Mouse (Mus musculus) ES-E14 (cell line): Measurements from ENCODE around the gene Rabl6. TPM values are rescaled to one million over a fixed set of nuclear protein-coding genes. Genes with fewer than 3 reads are reported as not detected.

Experiments used
- DNase-seq: peaks from one replicate; pipeline ENCODE4 v3.0.0-alpha.2; 2013; ENCODE audit warnings: low read depth, low spot score
- H3K27ac ChIP-seq: 2 replicates; pipeline ENCODE4 v1.5.1; 2012; ENCODE audit warnings: low read depth, mild to moderate bottlenecking, low read length, moderate library complexity, mixed read lengths; ENCODE audit not compliant: poor library complexity, insufficient read depth, severe bottlenecking
- H3K36me3 ChIP-seq: 2 replicates; pipeline ENCODE4 v1.6.1; 2012; ENCODE audit warnings: mild to moderate bottlenecking, low read length, moderate library complexity, mixed read lengths; ENCODE audit not compliant: control insufficient read depth, poor library complexity, insufficient read depth, severe bottlenecking
- H3K4me1 ChIP-seq, 2 experiments: fragments of 150-350 bp in 1 of 2; sonication (generic) in 1 of 2; 2 replicates each; pipeline ENCODE4 v1.6.1; 2012; ENCODE audit warnings: low read length in 2 of 2, mild to moderate bottlenecking in 1 of 2, mixed read lengths in 1 of 2; ENCODE audit not compliant: control insufficient read depth in 2 of 2, insufficient read depth in 2 of 2, poor library complexity in 1 of 2
- H3K4me3 ChIP-seq, 2 experiments: fragments of 150-350 bp in 1 of 2; sonication (generic) in 1 of 2; 2 replicates each; pipeline ENCODE4 v1.5.1; 2012; ENCODE audit warnings: low read length in 2 of 2, low read depth in 1 of 2, mild to moderate bottlenecking in 1 of 2, mixed read lengths in 1 of 2; ENCODE audit not compliant: insufficient read depth in 1 of 2, poor library complexity in 1 of 2, severe bottlenecking in 1 of 2
- H3K9ac ChIP-seq: 2 replicates; pipeline ENCODE4 v1.6.1; 2012; ENCODE audit warnings: low read depth, mild to moderate bottlenecking, low read length, mixed read lengths; ENCODE audit not compliant: poor library complexity, insufficient read depth, severe bottlenecking
- H3K9me3 ChIP-seq: fragments of 150-350 bp; sonication (generic); 2 replicates; pipeline ENCODE4 v1.6.1; 2012; ENCODE audit warnings: low read depth, mild to moderate bottlenecking, low read length; ENCODE audit not compliant: control insufficient read depth, insufficient read depth
- CHD2 ChIP-seq: IDR thresholded peaks from 2 replicates; pipeline ENCODE4 v1.6.1; 2014; ENCODE audit warnings: mild to moderate bottlenecking, low read depth, low read length, inconsistent platforms
- HCFC1 ChIP-seq: IDR thresholded peaks from 2 replicates; pipeline ENCODE4 v1.6.1; 2012; ENCODE audit warnings: low read length, inconsistent platforms, borderline replicate concordance; ENCODE audit not compliant: insufficient read depth
- MAFK ChIP-seq: IDR thresholded peaks from 2 replicates; pipeline ENCODE4 v1.6.1; 2014; ENCODE audit warnings: mild to moderate bottlenecking, low read depth, low read length, inconsistent platforms; ENCODE audit not compliant: insufficient read depth
- ZC3H11A ChIP-seq: IDR thresholded peaks from 2 replicates; pipeline ENCODE4 v1.6.1; 2012; ENCODE audit warnings: low read depth, mild to moderate bottlenecking, inconsistent platforms, low read length, borderline replicate concordance
- ZNF384 ChIP-seq: IDR thresholded peaks from 2 replicates; pipeline ENCODE4 v1.6.1; 2012; ENCODE audit warnings: low read depth, low read length, inconsistent platforms
- in situ Hi-C, 2 experiments: fragments of 600-800 bp; cut with MboI; formaldehyde crosslinking; loops; one replicate each; pipeline ENCODE4 v1.15.1; 2025; ENCODE audit warnings: low sequenced_read_pairs in 2 of 2, inconsistent platforms in 1 of 2; ENCODE audit not compliant: unreplicated experiment in 2 of 2
- total RNA-seq: library from RNA; depleted of rRNA; stranded (reverse); fragments of 300-350 nt; gene quantifications from 2 replicates; pipeline ENCODE4 v1.2.3, GENCODE M21; 2012

Gene Rabl6
- total RNA-seq, 1 experiment, result 45.8 TPM

DNA sequence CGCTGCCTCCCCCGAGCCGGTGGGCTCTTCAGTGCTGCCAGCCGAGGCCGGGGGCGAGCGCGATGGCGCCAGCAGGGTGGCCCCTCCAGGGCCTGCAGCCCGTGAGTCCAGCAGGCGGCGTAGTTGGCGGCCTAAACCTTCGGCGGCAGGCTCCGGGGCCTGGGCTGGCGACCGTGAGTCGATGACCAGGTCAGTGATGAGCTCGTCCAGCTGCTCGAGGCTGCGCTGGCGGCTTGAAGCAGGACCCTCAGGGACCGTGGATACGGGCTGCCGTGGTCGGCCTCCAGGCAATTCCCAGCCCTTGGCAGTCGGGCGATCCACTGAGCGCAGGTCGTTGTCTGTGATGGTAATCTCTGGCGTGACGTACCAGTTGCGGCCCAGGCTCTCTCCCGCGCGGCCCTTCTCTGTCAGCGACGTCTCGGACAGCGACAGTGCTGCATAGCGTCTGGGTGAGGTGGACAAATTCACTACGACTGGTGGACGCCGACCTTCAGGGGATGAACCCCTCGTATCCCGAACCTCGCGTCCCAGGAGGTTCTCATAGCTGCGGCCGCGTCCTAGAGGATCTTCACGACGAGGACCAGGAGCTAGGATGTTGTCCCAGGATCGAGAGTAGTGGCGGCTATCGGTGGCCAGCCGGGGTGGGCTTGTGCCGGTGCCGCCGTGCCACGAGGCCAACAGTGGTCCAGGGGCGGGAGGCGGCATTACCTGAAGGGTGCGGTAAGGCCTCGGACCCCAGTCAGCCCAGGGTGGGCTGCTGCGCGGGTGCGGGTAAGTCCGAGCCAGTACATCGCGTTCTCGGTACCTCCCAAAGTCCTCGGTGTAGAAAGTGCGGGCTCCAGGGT lies 30.1 kb downstream of the Rabl6 start:
- no peak for TF ChIP-seq HCFC1
- no peak for TF ChIP-seq CHD2
- no peak for TF ChIP-seq ZNF384
- TF ChIP-seq ZC3H11A, result no peak
- no peak for TF ChIP-seq MAFK
- H3K9me3 ChIP-seq, result no peaks in the 10 kb centered on the region
- in situ Hi-C loops, result no loop called here
- DNase-seq, result no peak
- H3K4me3 ChIP-seq, result peak overlapping the region; percentile 22 to 34; a peak in 2 of 4 replicates
- peak overlapping the region; percentile 13; the same call in 1 of the 2 replicates for H3K9ac ChIP-seq
- H3K36me3 ChIP-seq, result peaks cover 3% of the 10 kb centered on the region; the same call in 1 of the 2 replicates
- H3K4me1 ChIP-seq, result peaks cover 0 to 36% of the 10 kb centered on the region in 2 experiments; a peak in 2 of 4 replicates
- H3K27ac ChIP-seq, result no peak overlapping the region

DNA sequence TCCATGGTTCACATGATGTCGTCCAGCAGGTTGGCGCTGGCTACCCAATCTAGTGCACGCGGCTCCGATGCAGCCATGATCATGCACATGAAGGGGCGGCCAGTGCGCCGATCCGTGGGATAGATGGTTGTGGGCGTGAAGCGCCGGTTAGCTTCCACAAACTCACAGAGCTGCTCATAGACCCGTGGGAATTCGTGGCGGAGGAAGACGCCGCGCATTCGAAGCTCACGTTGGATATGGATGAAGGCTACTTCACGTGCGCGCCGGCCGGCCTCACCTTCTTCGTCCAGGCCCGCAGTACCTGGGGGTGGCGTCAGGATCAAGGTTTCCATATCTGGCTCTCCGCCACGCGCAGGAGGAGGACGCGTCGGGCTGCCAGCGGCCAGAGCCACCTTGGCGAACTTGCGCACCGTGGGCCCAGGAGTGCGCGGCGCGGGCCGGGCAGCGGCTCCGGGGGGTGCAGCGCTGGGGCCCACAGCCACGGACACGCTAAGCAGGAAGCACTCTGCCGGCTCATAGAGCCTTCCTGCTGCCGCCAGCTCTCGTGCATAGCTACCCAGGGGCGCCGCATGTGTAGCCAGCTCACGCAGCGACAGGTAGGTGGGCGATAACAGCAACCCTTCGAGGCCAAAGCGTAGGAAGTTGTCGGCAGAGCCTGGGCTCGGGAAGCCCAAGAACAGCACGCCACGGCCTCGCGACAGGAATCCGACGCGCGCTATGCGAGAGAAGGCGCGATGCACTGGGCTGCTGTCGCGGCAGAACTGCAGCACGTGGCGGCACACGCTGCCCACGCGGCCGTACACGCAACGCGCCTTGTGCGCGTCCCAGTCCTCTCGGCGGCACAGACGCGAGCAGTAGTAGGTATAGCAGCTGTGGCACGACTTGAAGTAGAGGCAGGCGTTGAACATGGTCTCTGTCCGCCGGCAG lies 31.1 kb downstream of the Rabl6 start:
- TF ChIP-seq CHD2, result no peak
- no peak for TF ChIP-seq MAFK
- no peak for TF ChIP-seq HCFC1
- no peak for TF ChIP-seq ZNF384
- no peak for TF ChIP-seq ZC3H11A
- H3K27ac ChIP-seq, result no peak overlapping the region
- no peak for DNase-seq
- peak overlapping the region; percentile 22 to 34; a peak in 3 of 4 replicates for H3K4me3 ChIP-seq
- H3K36me3 ChIP-seq, result no peaks in the 10 kb centered on the region
- no peaks in the 10 kb centered on the region for H3K9me3 ChIP-seq
- peak overlapping the region; percentile 13 for H3K9ac ChIP-seq
- H3K4me1 ChIP-seq, result peaks cover 0 to 34% of the 10 kb centered on the region in 2 experiments; a peak in 2 of 4 replicates
- in situ Hi-C loops, result no loop called here

DNA sequence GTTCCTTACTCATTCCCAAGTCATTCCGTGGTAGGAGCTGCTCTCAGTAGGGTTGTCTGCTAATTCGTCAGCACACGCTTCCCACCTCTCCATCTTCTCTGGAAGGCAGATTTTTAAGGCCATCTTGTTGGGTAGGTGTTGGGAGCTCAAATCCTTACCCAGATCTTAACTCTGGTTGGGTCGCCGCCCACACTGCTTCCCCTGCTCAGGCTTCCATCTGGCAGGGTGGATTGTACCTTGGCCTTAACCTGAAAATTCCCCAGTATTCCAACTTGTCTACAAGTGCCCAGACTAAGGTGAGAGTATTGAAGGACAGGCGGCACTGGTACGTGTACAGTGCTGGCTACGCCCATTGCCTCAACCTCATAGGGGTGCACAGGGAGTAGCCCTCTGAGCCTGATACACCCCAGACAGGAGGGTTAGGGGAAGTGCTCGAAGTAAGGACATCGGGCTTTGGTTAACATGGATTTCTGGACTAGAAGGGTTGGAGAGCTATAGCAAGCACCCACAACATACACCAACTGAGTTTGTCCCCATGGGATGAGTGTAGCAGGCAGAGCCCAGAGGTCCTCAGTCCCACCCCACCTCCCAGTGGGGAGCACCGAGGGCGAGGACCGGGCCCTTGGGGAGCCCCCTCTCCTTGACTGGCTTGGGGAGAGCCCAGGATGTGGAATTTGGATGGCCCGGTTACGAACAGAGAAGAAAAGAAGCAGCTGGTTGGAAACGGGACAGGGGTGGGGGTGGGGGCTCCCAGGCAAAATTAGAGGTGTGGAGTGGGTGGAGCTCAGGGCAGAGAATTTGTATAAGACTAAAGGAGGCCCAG lies 32.1 kb downstream of the Rabl6 start:
- Histone ChIP-seq H3K4me3 (0 out of 4 replicates have a peak overlapping the region, but pooled peaks of 1 of the 2 experiments have one; percentile 8), H3K4me1 (peaks cover 0 to 30% of the 10 kb centered on the region in 2 experiments; a peak in 2 of 4 replicates)

More for the DNA sequence above, 32.1 kb downstream of the Rabl6 start:
- Histone ChIP-seq H3K27ac (no peak overlapping the region), H3K36me3 (no peaks in the 10 kb centered on the region; the same call in 1 of the 2 replicates), H3K9me3 (no peaks in the 10 kb centered on the region), H3K9ac (no peak overlapping the region)
- in situ Hi-C loops, result no loop called here
- TF ChIP-seq ZNF384 (no peak), HCFC1 (no peak), MAFK (no peak), CHD2 (no peak), ZC3H11A (no peak)
- no peak for DNase-seq
